Mouse (Mus musculus) cerebellum, postnatal 4 days (tissue): ENCODE results near the gene Fgd2.

Experiments used
- DNase-seq, 2 experiments: peaks; one replicate each; pipeline ENCODE4 v3.0.0; 2022; ENCODE audit warnings: low spot score in 2 of 2, mixed read lengths in 1 of 2

Fgd2 gene

GRCm38 (mm10) chr17:29397480-29398433, 37.0 kb downstream of the Fgd2 start:
- peak; percentile 42 to 80 for DNase-seq

- DNase-seq = no peak
Measured at GRCm38 (mm10) chr17:29398434-29399026, 37.8 kb downstream of the Fgd2 start.

- no peak for DNase-seq
Measured at GRCm38 (mm10) chr17:29399241-29399910, 38.7 kb downstream of the Fgd2 start.

GRCm38 (mm10) chr17:29400044-29400443, 39.3 kb downstream of the Fgd2 start:
- DNase-seq = no peak

DNA sequence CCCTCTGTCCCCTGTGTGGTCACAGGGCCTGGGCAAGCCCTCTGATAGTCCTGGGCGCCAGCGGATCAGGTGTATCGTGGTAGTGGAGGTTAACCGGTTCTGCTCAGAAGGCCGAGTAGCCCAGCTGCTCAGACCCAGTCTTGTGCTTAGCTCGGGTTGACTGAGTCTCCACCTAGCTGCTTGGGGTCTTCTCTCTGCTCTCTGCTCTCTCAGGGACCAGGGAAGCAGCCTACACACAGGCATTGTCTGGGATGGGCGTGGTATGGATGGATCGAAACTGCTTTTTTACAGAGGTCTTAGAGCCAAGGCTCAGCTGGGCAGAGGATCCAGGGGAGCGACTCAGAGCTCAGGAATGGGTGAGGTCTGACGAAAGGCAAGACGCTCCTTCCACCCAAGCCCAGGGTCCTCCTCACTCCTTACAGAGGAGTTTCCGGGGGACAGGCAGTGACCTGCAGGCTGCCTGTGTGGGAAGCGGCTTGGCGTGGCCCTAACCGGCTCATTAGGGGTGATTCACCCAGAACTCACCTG, 41.1 kb downstream of the Fgd2 start:
- no peak for DNase-seq

DNA sequence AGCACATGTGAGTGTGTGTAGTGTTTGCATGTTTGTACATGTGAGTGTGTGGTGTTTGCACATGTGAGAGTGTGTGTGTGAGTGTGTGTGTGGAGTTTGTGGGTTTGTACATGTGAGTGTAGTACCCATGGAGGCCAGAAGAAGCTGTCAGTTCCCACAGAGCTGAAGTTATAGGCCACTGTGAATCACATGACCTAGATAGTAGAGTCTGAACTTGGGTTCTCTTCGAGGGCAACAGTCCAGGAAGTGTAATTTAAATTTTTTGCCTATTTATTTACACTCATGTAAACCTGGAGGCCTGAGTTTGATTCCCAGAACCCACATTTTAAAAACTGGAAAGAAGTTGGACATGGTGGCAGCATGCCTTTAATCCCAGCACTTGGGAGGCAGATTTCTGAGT, 42.5 kb downstream of the Fgd2 start:
- no peak for DNase-seq

DNA sequence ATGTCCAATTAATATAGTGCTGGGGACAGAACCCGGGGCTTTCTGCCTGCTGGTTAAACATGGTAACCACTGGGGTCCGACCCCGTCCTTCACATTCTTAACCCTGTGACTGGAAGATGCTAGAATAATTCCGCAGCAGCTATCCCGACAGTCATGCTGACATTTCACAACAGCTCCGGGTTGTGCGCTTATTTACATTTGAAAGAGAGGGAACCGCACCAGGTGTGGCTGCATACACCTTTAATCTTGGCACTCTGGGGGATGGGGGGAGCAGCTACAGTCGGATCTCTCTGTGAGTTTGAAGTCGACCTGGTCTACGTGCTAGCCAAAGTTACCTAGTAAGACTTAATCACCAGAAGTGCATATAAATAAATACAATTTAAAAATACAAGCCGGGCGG, 44.8 kb downstream of the Fgd2 start:
- DNase-seq = no peak

- DNase-seq = no peak
Measured at GRCm38 (mm10) chr17:29406077-29406476, 45.4 kb downstream of the Fgd2 start.

DNA sequence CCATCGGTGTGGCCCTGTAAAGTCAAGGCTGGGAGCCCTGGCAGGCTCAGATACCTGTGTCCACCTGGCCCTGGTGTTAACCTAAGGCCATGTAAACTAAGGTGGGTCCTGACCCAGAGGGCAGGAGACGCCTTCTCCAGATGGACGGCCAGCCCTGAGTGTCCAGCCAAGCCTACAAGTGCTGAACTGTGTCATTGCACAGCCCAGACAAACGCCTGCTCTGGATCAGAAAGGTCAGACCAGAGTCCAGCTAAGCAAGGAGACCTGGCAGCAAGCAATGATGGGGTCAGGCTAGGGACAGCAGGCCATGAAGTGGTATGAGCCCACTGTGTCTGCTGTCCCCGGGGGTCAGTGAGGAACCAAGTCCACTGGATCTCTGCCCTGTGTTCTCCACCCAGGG, 46.7 kb downstream of the Fgd2 start:
- no peak for DNase-seq

- DNase-seq = no peak
Measured at GRCm38 (mm10) chr17:29408364-29408763, 47.6 kb downstream of the Fgd2 start.

- no peak for DNase-seq
Measured at GRCm38 (mm10) chr17:29409800-29410343, 49.2 kb downstream of the Fgd2 start.

DNA sequence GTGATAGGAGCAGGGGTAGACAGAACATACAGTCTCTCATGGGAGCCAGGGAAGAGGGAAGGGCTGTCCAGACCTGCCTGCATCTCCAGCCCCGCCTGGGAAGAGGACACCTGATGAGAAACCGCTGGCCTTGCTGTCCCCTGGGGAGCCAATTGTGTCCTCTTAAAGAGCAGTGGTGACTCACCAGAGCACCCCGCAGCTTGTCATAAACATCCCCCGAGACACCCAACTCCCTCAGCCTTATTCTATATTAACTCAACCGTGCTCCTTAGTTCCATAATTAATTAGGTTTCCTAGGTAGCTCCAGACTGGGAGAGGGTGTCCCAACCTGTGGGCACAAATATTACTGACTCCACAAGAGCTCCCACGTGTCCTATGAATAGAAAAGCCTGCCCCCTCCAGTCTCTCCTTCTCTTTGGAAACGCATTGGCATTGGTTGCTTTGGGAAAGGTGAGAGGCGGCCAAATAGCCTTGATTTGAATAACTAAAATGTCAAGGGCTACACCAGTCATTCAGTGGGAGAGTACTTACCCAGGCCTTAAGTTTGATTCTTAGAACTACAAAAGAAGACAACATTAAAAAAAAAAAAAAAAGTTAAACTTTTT, 51.2 kb downstream of the Fgd2 start:
- no peak for DNase-seq

GRCm38 (mm10) chr17:29414566-29414965, 53.9 kb downstream of the Fgd2 start:
- DNase-seq = no peak

DNA sequence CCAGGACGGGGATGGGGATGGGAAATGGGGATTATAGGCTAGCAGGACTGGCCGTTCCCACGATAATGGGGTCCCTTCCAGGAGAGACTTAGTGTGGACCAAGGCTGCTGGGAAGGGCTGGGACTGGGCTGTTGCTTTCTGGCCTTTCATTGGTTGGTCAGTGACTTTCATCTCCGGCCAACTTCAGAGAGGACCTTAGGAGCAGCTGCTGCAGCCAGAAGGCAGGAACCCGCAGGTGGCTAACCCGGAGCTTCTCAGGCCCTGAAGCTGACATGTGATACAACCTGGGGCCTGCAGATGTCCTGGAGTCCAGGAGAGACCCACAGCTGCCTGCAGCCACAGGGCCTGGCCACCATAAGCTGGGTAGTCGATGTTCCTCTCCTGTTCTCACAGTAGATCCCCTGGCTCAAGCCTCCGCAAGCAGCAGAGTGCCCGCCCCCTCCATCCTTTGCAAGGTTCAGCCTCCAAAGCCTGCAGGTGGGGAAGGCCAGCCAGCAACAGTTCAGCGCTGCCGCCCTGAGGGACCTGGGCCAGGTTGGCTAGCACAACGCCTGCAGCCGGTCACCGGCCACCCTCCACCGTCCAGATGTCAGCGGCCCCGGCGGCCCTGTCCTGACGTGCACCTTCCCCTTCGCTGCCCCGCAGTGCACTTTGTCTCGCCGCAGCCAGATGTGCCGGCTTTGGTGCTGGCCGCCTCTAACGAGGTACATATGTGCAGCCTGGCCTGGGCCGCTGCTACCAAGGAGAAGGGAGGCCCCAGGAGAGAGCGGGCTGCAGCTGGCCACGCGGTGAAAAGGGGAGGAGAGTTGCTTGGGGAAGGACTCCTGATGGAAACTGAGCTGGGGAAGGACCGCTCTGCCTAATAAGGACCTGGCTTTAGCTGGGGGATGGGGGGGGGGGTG, 55.3 kb downstream of the Fgd2 start:
- DNase-seq = peak in 1 of 2 experiments; percentile 32

DNA sequence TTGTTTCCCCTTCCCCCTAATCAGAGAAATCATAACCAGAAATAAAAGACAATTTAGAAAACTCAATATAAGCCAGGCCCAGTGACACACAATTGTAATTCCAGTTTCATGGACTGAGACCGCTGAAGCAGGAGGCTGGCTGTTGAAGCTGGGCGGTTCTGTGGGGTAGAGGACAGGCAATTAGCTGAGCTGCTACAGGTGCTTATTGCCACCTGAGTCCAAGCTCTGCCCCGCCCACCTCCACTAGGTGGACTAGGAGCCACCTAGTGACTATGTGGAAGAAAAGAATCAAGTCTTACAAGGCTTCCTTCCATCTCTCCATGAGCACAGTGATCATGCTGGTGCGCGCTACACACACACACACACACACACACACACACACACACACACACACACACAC, 56.0 kb downstream of the Fgd2 start:
- no peak for DNase-seq

DNA sequence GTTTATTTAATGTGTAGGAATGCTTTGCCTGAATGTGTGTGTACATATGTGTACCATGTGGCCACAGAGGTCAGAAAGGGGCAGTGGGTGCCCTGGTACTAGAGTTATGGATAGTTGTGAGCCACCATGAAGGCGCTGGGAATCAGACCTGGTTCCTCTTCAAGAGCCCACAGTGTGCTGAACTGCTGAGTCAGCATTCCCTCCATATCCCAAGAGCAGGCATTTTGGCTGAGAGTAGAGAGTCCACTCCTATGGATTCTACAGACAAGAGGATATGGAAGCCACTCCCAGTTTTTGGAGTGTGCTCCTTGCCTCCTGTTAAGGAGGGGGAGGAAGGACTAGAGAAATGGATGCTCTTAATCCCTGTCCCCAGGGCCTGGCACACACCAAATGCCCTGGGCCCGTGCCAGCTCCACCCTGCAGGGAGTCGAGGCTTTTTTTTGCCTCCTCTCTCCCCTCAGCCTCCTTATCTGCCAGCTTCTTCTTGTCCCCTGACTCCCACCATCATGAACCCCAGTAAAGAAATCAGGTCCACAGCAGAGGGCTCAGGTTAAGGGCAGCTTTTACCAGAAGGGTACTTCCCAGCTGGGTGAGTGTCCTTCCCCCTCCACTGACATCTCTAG, 58.2 kb downstream of the Fgd2 start:
- DNase-seq = peak in 1 of 2 experiments; percentile 49

- no peak for DNase-seq
Measured at GRCm38 (mm10) chr17:29419976-29420739, 59.4 kb downstream of the Fgd2 start.

DNA sequence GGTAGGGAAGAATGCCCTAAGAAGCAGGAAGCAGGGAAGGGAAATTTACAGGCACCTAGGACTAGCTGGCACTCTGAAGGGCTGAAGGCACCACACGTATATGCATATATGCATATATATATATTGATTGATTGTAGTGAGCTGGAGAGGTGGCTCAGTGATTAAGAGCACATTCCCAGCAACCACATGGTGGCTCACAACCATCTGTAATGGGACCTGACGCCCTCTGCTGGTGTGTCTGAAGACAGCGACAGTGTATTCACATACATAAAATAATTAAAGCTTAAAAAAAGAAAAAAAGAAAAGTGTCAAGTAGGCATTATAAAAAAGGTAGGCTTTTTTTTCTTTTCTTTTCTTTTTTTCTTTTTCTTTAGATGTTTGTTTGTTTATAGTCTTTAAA, 60.6 kb downstream of the Fgd2 start:
- no peak for DNase-seq

DNA sequence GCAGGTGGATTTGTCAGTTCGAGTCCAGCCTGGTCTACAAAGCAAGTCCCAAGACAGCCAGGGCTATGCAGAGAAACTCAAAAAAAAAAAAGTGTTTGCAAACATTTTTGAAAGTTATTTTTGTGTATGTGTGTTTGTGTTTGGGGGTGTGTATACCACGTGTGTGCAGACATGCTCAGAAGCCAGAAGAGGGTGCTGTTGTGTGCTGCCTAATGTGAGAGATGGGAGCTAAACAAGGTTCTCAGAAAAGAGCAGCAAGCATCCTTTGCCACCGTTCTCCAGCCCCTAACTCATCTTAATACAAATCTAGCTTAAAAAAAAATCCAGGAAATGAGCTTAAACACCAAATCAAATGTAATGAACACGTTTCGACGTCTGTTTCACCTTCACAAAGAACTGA, 61.6 kb downstream of the Fgd2 start:
- DNase-seq = no peak
